Mouse (Mus musculus) G1E (cell line): ENCODE measurements around the gene Anapc10.

ENCODE experiments used
- CTCF ChIP-seq: IDR thresholded peaks from 2 replicates; pipeline ENCODE4 v1.5.1; 2012; ENCODE audit warnings: low read depth, low read length, inconsistent platforms, mixed read lengths
- GATA1 ChIP-seq: IDR thresholded peaks from 2 replicates; pipeline ENCODE4 v1.6.1; 2012; ENCODE audit warnings: borderline replicate concordance, low read length, inconsistent platforms, mixed read lengths

- TF ChIP-seq CTCF (no peak), GATA1 (no peak)
Observed at GRCm38 (mm10) chr8:79748171-79748570, 36.6 kb downstream of the Anapc10 start.
